Mouse (Mus musculus) regulatory T cell (primary cell): ENCODE results near the gene Cspg5.

Experiments used
- in situ Hi-C: fragments of 300-600 bp; cut with MboI, MseI; formaldehyde crosslinking; loops from one replicate; pipeline ENCODE4 v1.15.1; 2025; ENCODE audit warnings: high pct_unique_total_duplicates

The Cspg5 gene

DNA sequence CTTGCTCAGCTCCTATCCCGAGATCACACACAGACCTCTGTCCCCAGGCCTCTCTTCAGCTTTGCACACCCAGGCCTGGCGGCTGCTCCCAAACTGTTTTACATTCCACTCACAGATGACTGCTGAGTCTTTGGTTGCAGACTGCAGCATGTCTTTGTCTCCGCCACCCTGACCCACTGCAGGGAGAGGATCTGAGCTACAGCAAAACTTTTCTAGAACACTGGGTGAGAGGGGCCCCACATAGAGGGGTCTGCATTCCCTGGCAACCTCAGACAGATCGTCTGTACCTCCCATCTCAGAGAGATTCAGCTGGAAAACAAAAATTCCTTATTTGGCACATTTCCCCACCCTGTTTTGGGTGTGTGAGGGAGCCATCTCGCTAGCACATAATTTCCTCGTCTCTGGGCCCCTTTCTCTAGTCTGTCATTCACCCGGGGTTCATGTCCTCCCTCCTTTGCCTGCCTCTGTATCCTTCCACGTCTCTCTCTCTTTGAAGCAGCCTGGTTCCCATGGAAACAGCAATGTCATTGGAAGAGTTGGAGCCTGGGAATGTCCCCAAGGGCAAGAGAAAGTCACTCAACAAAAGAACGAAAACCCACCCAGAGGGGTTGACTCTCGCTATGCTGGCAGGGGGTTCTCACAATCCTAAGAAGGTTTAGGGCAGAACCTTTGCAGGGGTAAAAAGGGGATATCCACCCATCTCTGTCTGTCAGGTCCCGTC, 6.4 kb downstream of the Cspg5 start:
- in situ Hi-C loops = loop anchor here (5.0 kb wide), 1 partner anchor 1413 kb away; no protein-coding TSS in a partner anchor

DNA sequence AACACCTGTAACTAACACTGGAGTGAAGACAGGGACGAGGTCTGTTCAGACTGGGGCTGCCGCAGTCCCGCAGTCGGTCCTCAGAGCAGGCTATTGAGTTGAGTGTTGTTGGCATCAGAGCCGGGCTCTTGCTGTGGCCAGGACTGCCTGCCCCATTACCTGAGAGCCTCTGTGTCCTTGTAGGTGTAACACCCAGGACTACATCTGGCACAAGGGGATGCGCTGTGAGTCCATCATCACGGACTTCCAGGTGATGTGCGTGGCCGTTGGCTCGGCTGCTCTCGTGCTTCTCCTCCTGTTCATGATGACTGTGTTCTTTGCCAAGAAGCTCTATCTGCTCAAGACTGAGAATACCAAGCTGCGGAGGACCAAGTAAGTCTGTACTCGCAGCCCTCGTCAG, 7.2 kb downstream of the Cspg5 start:
- in situ Hi-C loops = no loop called here

DNA sequence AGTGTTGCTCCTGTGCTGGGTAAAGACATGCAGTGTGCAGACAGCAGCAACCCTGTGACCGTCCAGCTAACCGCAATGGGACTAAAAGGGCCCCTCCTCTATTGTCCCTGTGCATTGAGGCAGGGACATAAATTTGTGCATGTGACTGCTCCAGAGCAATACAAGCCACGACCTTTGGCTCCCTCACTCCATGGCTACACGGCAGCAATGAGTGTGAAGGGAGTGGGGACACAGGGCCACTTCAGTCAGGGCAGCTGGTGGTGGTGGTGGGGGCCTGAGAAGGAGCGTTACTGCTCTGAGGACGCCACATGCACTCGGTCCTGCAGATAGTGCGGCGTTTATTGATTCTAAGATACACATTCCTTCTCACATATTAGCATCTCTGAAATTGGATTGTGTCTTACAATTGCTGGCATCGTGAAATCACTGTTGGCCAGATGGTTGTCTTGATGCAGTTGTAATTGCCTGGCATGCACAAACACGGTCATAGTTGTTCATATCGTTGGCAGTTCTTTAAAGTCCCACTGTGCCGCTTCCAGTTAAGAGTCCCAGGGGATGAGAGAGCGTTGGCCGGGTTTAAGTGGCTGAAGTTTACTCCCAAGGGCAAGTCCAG, 11.9 kb downstream of the Cspg5 start:
- in situ Hi-C loops = no loop called here

DNA sequence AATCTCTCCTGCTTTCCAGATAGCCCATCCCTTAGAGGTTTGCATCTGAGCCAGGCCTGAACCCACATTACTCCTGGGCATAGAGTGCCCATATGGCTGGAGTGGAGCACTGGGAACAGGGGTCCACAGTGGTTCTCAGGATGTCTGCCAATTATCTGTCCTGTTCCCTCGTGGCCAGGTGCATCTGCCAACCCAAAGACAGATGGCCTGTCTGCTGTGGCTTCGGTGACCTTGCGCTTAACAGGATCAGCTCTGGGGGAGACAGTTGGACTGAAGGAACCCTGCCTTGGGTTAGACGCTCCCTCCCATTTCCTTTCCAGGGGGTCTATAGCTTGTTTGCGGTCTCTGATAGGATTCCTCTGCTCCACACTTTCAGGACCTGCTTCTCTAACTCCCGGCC, 15.1 kb downstream of the Cspg5 start:
- in situ Hi-C loops = no loop called here

DNA sequence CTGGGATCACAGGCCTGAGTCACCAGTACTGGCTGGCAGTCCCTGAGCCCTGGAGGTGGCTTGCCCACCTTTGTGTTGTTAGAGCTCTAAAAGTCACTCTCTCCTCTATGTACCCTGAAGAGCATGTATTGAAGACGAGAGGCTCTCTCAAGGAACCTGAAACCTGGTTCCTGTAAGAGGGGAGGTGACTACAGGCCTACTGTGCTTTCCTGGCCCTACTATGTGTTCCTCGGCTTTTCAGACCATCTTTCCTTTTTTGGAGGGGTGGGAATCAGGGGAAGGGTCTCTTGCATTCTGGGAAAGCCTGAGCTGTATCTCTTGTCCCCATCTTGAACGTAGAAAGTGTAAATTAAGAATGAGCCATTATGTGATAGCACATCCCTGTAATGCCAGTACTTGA, 15.5 kb downstream of the Cspg5 start:
- in situ Hi-C loops = no loop called here

DNA sequence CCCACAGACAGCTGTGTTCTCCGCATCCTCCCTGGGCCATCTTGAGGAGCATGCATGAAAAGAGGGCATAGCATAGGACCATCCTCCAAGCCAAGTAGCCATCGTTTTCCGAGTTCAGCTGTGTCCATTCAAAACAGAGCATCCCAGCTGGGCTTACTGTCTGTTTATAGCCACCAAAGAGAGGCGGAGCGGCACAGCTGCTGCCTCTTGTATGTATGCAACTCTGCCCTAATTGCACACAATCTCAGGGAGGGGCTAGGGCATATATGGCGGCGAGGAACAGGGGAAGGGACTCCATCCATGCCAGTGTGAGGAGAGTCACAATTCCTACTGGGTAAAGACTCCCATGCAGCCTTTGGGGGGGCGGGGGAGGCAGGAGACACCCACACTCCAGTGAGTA, 19.6 kb downstream of the Cspg5 start:
- in situ Hi-C loops = no loop called here

DNA sequence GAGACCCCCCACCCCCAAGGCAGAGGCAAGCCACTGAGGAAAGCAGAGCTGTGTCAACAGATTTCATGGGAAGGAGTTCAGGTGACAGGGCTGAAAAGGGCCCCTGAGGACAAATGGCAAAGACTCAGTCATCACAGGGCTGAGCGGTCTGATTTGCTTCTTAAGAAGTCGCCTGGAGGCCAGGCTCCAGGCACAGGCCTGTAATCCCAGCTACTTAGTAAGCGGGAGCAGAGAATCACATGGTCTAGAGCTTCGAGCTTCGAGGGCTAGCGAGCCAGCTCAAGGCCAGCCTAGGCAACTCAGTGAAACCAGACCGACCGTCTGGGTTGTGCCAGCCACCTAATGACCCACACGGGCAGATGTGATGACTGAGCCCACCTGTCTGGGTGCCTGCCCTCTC, 21.4 kb downstream of the Cspg5 start:
- in situ Hi-C loops = no loop called here

DNA sequence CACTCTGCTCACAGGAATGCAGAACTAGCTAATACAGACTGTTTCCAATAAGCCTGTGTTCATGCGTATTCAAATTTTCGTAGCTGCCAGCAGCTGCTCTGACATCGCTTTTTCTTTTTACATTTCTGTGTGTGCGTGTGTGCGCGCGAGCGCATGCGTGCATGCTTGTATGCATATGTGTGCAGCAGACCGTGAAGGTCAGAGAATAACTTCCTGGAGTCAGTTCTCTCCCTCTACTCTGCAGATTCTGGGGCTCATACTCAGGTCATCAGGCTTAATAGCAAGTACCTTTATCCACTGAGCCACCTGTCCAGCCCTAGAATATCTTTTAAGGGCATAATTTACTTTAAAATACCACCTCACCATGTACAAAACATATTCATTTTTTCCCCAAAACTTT, 24.8 kb downstream of the Cspg5 start:
- in situ Hi-C loops = no loop called here

DNA sequence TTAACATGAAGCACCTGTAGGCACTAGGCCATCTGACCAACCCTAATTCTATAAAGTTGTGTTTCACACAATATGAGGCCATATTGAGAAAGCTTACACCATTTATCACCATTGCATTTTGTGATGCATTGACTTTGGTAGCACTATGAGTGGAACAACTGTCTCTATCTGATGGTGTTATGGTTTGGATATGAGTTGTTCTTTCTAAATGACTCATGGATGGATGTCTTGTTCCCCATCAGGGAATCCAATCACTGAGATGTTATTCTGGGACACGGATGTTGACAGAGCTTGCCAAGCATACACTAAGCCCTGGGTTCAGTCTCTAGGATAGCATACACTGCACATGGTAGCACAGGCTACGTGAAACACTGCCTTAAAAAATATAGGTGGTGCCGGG, 28.7 kb downstream of the Cspg5 start:
- in situ Hi-C loops = no loop called here

DNA sequence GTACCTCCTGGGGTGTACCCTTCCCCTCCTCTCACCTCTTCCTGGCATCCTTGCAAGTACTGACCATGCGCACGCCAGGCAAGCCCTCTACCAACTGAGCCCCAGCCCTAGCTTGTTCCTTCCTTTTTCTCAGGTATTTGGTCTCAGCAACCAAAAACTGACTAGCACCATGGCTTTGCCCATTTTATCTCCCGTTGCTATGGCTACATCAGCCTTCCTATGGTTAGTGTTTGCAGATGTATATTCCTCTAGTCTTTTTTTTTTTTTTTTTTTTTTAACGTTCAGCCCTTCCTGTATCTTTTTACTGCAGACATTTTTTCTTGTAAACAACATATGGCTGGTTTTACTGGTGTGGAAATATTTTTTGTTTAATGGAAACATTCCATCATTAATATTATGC, 29.9 kb downstream of the Cspg5 start:
- in situ Hi-C loops = no loop called here

DNA sequence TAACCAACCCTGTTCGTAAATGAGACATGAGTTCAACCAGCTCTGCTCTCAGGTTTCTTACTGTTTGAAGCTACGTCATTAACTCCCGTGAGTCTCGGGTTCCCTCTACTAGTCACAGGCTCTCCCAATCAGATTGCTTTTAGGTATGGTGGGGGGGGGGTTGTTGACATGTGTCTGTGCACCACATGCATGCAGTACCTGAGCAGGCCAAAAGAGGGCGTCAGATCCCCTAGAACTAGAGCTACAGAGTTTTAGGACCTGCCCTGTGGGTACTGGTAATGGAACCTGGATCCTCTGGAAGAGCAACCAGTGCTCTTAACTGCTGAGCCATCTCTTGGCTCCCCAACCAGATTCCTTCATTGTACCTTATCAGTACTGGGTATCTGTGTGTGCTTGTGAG, 32.3 kb downstream of the Cspg5 start:
- in situ Hi-C loops = no loop called here

DNA sequence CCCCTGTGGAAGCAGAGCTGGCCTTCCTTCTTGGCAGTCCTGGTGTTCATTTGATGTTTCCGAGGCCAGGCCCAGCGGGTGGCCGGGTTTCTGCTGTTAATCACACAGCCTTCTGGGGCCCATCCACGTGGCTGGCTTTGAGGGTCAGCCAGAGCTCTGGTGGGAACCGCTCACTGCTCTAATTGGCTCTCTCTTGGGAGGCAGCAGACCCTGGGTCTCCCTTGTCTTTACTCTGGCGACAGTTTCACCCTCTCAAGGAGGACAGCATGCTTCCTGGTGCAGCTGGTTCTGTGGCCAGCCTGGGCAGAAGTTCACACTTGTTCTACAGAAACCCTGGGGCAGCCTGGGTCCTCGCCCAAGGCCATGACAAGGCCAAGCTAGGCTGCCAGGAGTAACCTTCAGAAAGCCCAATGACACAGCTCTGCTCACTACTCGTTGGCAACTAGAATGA, 33.9 kb downstream of the Cspg5 start:
- in situ Hi-C loops = no loop called here

DNA sequence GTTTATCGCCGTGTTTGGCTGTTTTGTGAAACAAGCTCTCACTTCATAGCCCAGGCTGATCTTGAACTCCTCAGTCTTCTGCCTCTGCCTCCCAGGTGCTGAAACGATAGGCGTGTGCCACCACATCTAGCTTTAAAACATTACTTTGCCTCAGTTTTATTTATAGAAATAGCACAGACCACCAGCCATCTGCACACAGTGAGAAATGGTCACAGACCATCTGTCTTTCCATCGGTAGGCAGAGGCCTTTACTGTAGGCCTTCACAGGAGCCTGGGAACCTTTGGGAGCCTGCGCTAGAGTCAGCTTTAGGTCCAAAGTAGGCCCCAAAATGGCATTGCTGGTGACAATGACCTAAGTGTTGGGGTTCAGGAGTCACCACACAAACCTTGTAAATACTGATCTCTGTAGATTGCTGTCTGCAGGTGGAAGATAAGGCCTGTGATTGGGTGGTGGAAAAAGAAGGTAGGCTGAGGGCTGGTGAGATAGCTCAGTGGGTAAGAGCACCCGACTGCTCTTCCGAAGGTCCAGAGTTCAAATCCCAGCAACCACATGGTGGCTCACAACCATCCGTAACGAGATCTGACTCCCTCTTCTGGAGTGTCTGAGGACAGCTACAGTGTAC, 40.6 kb downstream of the Cspg5 start:
- in situ Hi-C loops = no loop called here

DNA sequence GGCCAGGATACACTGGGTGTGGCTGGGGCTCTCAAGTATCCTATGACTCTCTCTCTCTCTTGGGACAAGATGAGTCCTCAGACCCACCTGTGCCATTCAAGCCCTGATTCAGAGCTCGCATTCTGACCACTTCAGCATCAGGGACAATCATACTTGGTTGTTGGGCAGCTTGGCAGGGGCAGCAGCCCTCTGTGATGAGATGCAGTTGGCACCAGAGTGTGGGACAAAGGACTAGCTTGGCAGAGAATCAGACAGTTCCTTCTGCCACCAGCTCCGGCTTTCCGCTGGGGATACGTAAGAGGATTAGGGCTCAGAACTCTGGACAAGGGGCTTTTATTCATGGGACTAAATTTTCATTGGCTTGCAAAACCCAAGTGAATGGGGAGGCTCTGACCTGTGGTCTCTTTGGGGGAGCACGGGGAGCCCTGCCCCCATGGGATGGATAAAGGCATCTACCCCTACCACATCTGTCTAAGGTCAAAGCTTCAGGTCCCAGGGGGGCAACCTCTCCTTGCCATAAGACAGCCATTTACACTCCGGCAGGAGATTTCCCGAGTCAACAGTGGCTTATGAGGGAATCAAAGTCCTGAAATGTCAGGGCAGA, 43.8 kb downstream of the Cspg5 start:
- in situ Hi-C loops = no loop called here

DNA sequence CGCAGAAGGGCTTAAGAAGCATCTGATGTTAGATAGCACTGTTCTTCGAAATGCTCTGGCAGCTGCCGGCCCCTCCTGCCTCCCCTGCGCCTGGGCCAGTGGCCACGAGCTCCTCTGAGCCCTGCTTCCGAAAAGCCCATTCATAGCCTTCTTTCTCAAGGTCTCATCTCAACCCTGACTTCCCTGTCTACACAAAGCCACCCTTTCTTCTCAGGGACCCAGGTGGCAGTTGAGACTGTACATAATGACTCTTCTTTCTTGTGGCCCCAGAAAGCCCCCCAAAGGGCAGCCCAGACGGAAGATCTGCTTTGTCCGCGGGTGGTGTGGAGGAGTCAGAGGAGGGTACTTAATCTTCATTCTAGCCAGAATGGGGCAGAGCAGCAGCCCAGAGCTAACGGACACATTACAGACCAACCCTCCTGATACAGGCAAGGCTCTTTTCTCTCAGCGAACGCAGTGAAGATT, 49.7 kb downstream of the Cspg5 start:
- in situ Hi-C loops = loop anchor here (10.0 kb wide), 1 partner anchor 128 kb away; no protein-coding TSS in a partner anchor

DNA sequence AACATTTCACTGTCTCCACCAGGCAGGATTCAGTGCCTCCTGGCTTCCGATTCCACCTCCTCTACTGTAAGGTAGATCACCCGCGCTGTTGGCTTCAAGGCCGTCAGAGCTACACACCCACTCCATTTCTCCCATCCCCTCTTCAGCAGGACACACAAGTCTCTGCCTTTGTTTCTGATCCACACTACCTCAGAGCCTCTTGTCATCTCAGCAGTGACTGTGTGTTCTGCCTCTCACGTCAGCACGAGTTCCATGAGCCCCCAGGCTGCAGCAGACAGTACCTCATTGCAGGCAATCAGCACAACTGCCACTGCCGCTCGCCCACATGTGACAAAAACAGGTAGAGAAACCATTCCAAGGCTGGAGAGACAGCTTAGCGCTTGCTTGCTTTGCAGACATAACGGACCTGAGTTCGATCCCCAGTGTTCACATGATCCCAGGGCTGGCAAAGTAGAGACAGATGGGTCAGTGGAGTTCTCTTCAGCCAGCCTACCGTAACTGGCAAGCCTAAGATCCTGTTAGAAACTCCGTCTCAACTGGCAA, 50.4 kb downstream of the Cspg5 start:
- in situ Hi-C loops = loop anchor here (10.0 kb wide), 1 partner anchor 129 kb away; no protein-coding TSS in a partner anchor

DNA sequence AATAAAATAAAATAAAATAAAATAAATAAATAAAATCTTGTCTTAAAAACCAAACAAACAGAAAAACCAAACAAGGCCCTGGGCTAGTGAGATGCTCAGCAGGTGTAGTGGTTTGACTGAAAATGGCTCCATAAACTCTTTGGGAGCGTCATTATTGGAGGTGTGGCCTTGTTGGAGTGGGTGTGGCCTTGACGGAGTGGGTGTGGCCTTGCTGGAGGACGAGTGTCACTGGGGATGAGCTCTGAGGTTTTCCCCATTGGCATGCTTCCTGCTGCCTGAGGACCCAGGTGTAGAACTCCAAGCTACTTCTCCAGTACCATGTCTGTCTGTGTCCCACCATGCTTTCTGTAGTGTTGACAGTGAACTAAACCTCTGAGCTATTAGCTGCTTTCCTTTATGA, 51.2 kb downstream of the Cspg5 start:
- in situ Hi-C loops = loop anchor here (10.0 kb wide), 1 partner anchor 130 kb away; no protein-coding TSS in a partner anchor

DNA sequence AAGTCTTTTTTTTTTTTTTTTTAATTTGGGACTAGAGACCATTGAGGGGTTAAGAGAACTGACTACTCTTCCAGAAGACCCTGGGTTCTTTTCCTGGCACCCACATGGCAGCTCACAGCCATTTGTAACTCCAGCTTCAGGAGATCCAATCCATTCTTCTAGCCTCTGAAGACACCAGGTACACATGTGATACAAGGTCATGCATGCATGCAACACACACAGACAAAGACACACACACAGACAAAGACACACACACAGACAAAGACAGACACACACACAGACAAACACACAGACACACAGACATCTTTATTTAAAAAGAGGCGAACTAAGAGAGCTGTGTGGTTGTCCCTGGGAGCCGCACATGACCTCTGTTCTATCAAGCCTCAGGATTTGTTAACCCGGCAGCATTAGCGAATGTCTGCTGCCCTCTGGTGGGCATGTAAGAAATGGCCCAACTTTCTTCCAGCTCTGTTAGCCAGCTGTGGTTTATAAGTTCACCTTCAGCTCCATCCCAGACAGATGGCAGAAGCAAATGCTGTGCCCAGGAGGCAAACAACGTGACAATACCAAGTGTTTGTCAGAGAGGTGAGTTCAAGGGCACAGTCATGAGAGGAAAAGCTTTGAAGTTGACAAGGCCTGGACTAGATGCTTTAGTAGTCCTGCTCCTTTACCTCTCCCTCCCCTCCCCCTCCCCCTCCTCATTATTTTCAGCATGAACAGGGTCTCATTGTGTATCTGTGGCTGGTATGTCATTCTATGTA, 53.5 kb downstream of the Cspg5 start:
- in situ Hi-C loops = loop anchor here (10.0 kb wide), 1 partner anchor 132 kb away; no protein-coding TSS in a partner anchor

DNA sequence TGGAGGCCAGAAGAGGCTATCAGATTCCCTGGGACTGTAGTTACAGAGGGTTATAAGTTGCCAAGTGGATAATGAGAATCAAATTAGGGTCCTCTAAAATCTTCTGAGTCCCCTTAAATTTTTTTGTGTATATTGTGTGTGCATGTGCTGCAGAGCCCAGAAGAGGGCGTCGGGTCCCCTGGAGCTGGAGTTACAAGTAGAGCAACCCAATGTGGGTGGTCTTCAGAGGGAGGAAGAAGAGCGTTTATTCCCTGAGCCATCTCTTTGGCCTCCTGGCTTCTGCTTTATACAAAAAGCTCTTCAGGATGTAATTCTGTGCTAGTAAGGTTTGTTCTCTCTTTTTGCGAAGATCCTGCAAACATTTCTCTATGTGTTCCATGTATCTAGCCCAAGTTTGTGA, 60.9 kb downstream of the Cspg5 start:
- in situ Hi-C loops = no loop called here

DNA sequence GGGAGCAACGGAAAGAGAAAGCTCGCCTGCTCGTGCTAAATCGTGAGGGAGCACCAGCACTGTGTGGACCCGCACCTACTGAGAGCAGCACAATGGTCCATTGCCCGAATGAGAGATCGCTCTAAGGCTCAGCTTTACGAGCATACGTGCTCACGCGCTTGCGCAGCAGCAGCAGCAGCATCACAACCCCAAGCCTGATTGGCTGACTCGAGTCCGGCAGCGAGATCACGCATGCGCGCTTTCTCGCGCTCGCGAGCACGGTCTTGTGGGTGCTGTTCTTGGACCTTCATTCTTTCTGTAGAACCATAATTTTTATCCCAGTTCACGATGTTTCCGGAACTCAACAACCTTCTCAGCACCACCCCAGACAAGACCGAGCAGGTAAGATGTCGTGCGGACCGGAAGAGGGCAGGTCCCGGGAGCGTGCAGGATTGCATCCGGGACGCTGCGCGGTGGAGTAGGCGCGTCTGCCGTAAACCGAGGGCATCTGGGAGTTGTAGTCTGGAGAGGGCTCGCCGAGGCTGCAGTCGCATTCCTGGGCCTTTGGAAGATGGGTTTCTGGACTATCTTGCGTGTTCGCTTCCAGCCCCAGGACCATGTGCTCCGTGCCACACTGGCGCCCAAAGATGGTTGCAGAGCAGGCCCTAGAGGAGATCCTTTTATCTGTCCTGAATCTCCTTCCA, 61.5 kb downstream of the Cspg5 start, which contains the start of gene Elp6:
Gene Elp6, plus strand, starts transcription at position 205 of the 683 bp plus-strand sequence.
- in situ Hi-C loops = no loop called here

DNA sequence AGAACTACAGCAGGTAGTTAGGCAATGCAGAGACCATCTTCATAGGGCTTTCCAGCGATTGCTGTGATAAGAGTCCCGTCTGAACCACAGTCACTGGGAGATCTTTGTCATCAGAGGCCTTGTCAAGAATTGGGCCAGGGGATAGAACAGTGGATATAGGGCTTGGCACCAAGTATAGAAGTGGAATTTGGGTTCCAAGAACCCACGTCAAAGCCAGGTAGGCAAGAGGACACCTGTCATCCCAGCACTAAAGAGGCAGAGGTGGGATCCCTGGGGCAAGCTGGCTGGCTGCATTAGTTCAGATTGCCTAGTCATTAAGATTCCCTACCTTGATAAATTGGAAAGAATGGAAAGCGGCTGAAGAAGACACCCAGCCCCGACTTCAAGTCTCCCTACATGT, 62.8 kb downstream of the Cspg5 start:
- in situ Hi-C loops = no loop called here
